Mouse (Mus musculus) ovary, postnatal 10 days (tissue): Measurements from ENCODE around the gene Ercc1.

Experiments used
- DNase-seq: peaks from one replicate; pipeline ENCODE4 v3.0.0; 2022; ENCODE audit warnings: low spot score

Gene Ercc1

DNA sequence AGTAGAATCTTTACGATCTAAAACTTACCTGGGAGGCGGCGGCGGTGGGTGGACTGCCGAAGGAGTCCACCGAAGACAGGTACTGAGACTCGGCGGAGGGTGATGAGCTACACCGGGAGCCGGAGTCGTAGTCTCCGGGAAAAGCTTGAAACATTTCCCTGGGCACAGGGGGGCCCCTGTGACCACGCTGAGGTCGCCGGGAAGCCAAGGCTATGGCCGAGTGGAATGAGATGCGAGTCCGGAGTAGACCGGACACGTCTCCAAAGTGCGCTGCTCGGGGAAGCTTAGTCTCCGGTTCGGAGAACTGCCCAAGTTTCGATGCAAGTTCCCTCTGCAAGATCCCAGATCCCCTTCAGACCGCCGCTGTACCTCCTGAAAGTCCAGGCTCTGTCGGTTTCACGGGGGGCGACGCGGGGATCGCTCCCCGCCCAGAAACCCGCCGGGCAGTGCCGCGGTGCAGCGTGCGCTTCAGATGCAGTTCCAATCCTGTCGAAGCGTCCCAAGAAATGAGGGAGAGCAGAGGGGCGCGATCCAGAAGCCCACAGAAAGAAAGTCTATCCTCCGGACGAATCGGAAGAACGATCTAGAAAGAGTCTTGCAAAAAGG lies 35.2 kb upstream of the Ercc1 start:
- DNase-seq, result no peak

DNA sequence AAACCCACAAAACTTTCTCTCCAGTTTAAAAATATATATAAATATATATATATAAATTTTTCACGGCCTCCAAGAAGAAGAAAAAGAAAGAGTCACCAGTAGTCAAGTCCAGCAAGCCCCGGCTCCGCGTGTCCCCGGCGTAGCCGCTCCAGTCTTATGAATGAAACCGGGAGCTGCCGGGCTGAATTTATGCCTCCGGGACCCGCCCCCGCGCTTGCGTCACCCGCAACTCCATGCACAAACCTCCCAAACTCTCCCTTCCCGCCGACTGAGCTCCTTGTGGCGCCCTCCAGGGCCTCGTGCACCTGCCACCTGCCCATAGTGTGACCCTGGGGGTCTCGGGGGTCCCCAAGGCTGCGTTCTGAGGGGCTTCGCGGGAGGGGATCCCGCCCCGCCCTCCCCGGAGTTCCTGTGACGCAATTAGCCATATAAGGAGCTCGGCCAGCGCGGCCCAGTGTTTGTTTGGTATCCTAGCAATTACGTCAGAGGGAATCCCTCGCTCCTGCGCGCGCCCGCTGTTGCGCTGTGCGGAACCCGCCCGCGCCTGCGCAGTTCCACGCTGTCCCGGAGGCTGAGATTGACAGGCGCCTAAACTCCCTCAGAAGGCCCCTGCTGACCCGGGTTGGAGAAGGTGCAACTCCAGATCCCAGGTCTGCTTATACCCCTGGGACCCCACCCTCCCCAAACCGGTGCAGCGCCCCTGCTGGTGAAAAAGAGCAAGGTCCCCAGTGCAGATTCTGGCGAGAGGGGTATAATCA lies 34.5 kb upstream of the Ercc1 start, which contains the start of gene Fosb:
Fosb (minus strand) TSS at position 168 of the 758 bp plus-strand sequence.
- DNase-seq, result peak; percentile 85

DNA sequence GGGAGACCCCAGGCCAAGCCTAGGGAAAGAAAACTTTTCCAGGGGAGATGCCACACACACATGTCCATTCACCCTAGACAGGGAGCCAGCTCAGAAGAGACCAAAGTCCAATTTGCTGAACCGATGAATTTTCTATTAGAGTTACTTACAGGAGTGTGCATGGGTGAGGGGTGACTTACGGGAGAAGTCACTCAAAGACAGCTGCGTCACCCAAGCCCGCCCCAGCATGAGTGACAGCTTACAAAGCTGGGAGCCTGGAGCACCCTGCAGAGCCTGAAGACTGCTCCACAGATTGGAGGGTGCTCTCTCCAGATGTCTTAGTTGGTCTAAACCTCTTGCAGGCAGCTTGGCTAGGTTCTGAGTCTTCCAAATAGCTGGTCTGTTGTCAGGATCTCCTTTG lies 32.6 kb upstream of the Ercc1 start:
- no peak for DNase-seq

DNA sequence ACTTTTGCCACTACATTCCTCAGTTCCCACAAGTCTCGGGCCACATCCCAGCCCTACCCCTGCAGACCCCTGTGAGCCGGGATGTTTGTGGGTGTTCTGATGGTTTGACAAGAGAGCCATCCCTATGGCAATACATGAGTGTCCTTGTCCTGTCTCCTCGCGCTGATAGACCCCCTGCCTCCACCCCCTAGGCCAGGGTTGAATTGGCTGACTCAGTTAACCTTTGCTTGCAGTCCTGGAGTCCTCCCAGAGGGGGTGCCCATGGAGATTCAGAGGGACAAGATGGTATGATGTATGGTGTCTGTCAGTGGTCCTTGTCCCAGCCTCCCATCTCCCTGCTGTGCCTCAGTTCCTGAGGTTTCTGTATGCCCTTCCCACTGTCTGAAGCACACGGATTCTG lies 30.5 kb upstream of the Ercc1 start:
- DNase-seq, result no peak

DNA sequence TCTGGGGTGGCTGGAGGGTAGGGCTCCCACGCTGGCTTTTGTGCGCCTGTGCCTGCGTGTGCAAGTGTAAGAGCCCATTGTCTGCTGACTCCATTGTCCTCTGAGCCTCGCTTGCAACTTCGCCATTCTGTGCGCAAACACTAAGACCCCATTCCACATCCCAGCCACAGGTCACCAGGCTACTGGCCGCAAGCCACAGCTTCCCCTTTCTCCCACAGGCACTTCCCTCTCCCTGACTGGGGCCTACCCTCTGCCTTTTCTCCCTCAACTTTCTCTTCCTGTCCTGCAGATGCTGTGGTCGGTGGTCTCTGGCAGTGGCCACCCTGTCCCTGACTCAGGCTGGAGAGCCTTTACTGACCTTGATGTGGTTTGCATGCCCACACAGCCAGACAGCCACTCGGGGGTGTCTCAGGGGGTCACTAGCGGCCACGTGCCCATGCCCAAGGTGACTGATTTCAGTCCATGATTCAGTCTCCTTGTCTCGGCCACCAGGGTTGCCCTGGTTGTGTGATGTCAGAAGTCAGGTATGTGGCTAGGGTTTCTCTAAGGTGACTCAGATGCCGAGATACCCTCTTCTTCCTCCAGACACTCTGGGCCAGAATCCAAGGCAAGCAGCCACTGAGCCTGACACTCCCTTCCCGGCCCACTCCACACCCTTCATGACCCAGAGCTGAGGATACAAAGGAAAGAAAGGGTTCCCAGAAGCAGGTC lies 28.0 kb upstream of the Ercc1 start:
- no peak for DNase-seq

DNA sequence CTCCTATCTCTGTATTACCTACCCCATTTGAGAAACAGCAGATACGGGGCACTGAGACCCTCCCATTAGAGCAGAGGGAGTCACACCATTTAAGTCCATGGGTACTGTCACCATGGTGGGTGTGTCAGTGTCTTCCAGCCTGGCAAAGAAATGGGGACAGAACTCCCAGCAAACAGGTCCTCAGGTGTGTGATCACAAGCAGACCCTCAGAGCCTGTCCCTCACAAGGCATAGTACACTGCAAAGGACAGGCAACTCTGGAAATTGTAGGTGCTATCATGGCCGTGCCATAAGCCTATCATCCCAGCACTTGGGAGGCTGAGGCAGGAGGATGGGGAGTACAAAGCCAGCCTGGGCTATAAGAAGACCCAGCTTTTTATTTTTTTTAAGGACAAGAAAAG lies 26.4 kb upstream of the Ercc1 start:
- DNase-seq, result no peak

DNA sequence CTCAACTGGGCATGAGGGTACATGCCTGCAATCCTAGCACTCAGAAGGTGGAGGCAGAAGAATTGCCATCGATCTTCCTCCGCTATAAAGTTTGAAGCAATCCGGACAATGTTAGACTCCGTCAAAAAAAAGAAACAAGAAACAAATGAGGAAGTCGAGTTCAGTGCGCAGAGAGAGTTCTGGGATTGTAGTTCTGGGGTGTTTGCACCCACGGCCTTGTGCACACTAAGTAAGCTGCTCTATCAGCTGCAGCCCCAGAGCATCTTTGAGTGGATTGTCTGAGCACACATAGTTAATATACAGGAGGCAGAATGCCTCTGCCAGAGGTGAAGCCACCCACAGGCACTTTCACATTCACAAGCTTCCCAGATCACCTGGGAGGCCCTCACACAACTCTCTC lies 25.9 kb upstream of the Ercc1 start:
- no peak for DNase-seq

DNA sequence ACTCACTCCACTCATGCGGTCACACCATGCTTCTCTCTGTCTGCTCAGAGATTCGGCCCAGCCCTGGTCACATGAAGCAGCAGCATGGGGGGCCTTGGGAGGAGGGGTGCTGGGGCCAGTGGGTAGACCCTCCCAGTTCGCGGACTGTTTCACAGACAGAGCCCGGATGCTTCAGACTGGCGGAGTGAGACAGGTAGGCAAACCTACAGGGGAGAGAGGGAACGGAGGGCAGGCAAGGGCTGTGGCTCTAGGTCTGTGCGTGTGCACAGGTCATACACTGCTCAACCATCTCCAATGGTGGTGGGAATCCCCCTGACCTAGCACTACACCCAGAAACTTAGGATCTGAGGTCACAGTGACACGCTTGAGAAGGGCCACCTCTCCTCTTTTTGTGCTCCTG lies 25.1 kb upstream of the Ercc1 start:
- DNase-seq, result no peak

DNA sequence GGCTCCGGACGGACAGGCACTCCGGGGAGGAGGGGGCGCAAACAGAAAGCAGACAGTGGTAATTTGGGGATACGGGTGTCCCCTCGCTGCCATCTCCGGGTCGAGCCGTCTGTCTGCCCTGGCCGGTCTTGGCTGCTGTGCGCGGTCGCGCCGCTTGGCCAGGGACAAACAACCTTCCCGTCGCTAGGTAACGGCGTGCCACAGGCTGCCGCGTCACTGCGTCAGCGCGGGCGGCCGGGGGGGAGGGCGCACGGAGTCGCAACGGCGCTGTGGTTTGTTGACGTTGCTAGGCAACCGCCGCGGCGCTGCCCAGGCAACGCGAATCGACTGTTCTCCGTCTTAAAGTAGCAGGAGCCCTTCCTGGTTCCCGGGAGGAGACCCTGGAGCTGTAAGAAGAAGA lies 24.7 kb upstream of the Ercc1 start:
- DNase-seq, result peak; percentile 90

DNA sequence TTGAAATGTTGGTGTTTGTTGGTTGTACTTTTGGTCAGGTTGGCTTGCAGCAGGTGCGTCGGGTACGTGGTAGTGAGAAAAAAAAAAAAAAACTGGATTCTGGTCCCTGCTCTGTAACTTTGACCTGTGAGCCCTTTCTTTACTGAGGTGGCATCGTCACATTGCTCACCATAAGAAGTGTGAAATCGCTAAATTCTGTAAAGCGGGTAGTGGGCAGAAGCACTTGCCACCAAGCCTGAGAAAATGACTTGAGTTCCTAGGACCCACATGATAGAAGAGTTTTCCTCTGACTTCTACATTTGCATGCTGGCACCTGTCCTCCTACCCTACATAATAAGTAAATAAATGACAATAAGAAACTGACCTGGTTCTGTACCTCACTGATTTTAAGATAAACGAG lies 23.9 kb upstream of the Ercc1 start:
- no peak for DNase-seq

DNA sequence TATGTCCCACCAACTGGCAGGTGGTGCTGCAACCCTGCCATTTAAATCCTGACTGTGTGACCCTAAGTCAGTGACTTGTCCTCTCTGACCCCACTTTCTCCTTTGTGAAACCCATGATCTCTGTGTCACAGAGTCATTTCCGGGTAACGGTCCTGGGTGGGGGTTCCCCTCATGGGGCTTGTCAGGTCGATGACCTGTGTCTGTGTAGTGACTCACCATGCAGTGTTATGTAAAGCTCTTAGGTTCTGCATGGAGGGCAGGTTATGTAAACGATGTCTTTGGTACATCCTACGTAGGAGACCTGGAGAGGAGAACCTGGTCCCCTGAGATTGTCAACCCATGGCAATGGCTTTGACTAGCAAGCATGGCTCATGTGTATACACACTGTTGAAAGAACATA lies 23.1 kb upstream of the Ercc1 start:
- DNase-seq, result no peak

DNA sequence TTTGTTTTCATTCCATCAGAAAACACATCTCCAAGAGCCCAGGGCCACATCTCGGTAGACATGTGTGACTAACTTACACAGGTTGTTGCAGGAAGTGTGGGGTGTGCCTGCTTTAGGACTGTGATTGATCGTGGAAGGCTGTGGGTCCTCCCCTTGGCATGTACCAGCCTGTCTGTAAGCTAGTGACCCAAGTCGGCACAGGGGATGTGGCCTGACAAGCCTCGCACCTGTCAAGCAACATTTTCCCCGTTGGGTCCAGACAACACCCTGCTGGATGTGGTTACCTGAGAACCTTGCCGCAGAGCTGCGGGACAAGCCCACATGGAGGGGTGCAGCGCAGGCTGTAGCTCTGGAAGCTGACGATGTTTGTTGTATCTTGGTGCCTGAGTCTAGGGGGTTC lies 22.1 kb upstream of the Ercc1 start:
- DNase-seq, result no peak

DNA sequence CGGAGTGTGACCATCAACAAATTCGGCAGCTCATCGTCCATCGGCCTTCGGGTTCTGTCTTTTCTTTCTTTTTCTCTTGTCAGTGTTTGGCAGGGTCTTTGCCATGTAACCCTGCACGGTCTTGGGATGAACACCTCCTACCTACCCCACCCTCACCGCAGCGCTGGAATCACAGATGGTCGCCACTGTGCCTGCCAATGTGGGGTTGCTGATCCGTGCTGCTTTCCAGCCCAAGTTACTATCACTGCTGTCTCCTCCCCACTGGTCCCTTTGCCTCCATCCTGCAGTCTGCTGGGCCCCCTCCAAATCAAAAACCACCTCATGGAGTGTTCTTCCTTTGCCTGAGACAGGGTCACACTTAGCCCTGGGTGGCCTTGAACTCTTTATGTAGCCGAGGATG lies 20.4 kb upstream of the Ercc1 start:
- DNase-seq, result no peak

DNA sequence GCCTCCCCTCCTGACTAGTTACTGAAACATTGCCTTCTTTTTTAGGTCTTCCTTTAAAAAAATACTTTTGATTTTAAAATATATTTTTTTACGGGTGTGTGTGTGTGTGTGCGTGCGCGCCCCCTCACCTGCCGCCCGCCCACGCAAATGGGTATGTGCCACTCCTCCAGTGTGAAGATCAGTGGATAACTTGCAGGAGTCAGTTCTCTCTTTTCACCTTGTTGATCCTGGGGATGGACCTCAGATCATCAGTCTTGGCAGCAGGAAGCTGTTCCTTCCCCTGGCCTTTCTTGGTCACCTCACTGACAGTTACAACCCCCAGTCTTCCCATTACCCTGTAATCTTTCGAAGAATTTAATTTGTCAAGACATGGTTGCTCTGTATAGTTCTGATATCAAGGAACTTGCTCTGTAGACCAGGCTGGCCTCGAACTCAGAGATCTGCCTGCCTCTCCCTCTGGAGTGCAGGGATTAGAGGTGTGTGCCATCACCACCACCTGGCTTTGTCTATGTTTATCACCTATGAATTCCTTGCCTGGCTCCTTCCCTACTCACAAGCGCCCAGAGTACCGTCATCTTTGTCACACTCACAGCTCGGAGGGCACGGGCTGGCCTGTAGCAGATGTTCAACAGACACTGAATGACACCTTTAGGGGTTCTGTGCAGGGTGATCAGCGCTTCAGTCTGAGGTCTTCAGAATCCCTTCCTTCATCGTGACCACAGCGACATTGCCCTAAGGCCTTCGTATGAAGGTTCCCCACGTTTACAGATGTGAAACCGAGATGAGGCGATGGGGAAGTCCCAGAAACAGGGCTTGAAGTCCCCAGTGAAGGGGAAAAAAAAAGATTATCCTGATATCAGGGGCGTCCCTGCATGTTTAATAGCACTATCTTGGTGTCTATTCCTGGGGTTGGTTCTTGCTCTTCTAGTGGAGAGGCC lies 19.0 kb upstream of the Ercc1 start:
- DNase-seq, result no peak

DNA sequence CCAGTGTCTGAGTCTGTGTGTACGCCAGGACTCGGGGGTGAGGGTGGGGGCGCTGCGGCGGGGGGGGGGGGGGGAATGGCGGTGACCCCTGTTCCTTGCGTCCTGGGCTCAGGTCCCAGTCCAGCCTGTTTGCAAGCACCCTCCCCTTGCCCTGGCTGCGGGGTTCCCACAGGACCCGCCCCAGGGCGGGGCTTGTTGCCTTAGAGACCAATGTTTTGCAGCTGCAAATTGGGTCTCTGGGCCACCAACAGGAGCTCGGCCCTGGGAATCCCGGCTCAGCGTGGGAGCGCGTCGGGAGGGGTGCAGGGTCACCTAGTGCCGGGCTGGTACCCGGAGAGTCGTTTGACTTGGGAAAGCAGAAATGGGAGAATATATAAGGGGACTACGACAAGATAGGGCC lies 18.2 kb upstream of the Ercc1 start:
- DNase-seq, result peak; percentile 60

DNA sequence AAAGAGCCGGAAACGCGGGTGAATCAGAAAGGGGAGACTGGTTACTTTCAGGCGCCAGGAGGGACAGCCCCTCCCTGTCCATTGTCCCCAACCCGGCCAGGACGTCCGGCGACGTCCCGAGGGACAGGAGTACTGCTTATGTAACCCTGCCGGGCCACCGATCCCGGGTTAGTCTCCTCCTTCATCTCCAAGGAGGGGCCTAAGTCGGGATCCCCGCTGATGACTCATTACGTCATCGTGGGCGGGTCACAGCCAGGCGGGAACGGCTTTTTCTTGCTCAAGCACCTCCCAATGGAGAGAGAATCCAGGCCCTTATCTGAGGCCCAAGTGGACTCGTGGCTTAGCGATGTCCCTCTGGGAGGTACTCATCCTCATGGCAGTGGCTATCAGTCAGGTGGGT lies 17.4 kb upstream of the Ercc1 start:
- DNase-seq, result peak; percentile 55

DNA sequence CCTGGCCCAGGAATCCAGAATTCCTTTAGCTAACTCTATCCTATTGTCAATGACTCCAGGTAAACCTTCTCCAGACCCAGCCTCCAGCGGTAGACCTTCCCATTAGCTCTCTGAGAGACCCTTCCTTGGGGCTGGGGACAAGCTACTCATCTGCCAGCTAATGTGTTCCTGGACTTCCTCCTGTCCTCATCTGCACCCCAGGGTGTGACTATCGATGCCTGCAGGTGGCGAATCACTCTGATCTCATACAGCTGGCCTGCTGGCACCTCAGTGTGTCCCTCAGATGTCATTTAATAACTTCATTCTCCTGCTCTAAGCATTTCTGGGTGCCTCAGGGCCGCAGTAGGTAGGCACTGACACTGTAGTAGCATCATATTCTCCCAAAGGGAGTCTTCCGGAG lies 16.8 kb upstream of the Ercc1 start:
- DNase-seq, result no peak

DNA sequence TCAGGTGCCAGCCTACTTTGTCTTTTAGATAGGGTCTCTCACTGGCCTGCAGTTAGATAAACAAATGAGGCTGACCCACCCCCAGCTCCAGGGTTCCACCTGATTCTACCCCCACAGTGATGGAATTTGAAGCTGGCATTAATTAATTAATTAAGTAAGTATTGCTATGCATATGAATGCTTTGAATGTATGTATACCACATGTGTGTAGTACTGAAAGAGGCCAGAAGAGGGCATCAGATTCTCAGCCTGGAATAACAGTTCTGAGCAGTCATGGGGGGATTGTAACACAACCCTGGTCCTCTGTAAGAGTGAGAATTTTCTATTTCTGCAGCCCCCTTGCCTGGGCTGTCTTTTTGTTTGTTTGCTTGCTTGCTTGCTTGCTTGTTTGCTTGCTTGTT lies 16.2 kb upstream of the Ercc1 start:
- DNase-seq, result no peak

DNA sequence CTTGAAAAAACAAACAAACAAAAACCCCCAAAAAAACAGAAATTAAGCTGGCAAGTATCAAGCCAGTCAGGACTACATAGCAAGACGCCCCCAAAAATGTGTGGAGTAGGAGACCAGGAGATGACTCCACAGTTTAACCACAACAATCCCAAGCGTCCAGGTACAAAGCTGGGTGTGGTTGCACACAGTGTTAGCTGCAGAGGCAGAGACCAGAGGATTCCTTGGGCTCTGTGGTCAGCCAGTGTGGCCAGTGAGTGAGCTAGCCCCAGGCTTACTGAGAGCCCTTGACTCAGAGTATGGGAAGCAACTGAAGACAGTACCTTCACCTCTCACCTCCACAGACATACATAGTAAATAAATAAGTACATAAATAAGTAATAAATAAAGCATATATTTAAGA lies 12.7 kb upstream of the Ercc1 start:
- no peak for DNase-seq

DNA sequence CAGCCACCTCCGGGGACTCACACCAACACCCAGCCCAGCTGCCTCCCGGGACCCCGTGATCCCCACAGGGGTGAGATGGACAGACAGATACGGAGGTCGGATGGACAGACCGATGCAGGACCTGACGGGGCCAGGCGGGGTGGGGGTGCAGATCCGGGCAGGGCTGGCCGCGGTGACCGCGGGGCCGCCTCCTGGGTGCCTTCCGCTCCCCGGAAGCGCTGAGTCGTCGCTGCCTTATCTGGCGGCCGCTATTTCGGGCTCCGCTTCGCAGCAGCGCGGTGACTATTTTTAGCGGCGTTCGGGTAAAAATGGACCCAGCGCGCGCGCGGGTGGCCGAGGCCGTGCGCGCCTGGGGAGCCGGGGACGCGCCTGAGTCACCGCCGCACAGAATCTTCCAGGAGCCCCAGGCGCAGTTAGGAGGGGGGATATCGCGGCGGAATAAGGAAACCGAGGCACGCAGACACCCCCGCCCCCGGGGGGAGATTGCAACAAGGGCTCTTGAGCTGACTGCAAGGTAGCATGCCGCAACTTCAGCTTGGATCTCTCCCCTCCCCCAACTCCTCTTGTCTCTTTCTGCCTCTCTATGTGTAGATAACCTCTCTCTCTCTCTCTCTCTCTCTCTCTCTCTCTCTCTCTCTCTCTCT lies 11.7 kb upstream of the Ercc1 start:
- no peak for DNase-seq

DNA sequence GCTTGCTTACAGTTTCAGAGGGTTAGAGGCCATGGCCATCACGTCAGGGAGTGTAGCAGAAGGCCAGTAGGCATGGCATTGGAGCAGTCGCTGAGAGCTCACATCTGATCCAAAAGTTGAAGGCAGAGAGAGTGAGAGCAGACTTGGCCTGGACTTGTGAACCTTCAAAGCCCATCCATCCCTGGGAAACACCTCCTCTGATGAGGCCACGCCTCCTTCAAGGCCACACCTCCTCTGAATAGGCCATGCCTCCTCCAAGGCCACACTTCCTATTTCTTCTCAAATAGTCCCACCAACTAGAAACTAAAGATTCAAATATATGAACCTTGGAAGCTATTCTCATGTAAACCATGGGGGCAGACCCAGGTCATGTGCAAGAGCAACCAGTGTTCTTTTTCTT lies 9.0 kb upstream of the Ercc1 start:
- no peak for DNase-seq

DNA sequence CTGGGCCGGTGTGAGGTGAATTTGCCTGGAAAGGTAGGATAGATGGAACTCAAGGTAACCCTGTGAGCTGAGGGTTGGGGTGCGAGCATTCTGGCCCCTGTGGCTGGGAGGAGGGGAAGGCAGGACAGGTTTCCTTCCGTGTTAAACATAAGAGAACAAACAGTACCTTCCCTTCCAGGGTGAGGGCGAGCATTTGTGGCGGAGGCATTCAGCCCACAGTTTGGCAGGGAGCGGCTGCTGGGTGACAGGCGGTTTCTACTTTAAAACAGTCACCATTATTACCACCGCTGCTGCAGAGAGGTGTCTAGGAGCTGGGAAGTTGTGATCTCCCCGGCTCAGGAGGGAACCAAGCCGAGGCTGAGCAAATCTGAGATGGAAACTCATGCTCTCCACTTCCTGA lies 7.5 kb upstream of the Ercc1 start:
- no peak for DNase-seq
